ENCODE assay signal across 27 mouse cellular contexts in genomic region chr16:38245849-38246585, GRCm38 (mm10). TPM values are rescaled to one million over a fixed set of nuclear protein-coding genes. Genes with fewer than 3 reads are reported as not detected.
DNase-seq lines count a peak whose midpoint lies in the region; ATAC-seq and TF ChIP-seq lines count a peak whose summit lies in the region.
"Had no signal": no experiment of that assay in that cellular context is flagged by ENCODE, and none has a peak within 500 bp of the region (broad histone marks: within the 10 kb centered on the region; RNA-seq: fewer than 3 reads in every experiment).

No protein-coding gene starts in this region.

- no peak for TF ChIP-seq EP300 in liver, postnatal 0 days (IDR thresholded peaks at IDR 0.05; ENCODE audit: low read depth)
- no peak for TF ChIP-seq EP300 in CH12.LX (IDR thresholded peaks at IDR 0.05; ENCODE audit: low read length)

- no peak for DNase-seq in liver, postnatal 0 days
- DNase-seq in liver (no peak), CH12.LX (ENCODE audit: extremely low read depth) (no peak), NIH3T3 (ENCODE audit: low read depth) (peak; percentile 52)
- no peak for DNase-seq in cerebellum, adult 9-10 months
- no peak for DNase-seq in thymus, postnatal 14 days
- DNase-seq: adrenal gland, postnatal 14 days; B cell, adult 2 months; cerebellum, adult 11-12 months; cerebellum, adult 9-11 months; cerebellum, postnatal 36 days; gastrocnemius, postnatal 14 days; heart, postnatal 10 days; heart, postnatal 4 days had no signal

- no peak for TF ChIP-seq POLR2A in CH12.LX (IDR thresholded peaks at IDR 0.05; ENCODE audit: low read depth, low read length)
- no peak for TF ChIP-seq POLR2A in myocyte (IDR thresholded peaks at IDR 0.05; ENCODE audit: insufficient read length, low read depth)

- peaks cover 15% of the 10 kb centered on the region for H3K36me3 ChIP-seq in liver, postnatal 0 days (replicated peaks; ENCODE audit: insufficient read depth, low read length)
- H3K36me3 ChIP-seq in CH12.LX (replicated peaks in 1 of 2; ENCODE audit: control insufficient read depth in 1 of 2, insufficient read depth in 1 of 2, low read length in 1 of 2) (peaks cover 7 to 25% of the 10 kb centered on the region in 2 experiments), myocyte (ENCODE audit: control insufficient read depth, insufficient read depth) (peaks cover 9% of the 10 kb centered on the region)
- H3K36me3 ChIP-seq in midbrain, embryonic 15.5 days (replicated peaks), result peaks cover 6% of the 10 kb centered on the region; the same call in 1 of the 2 replicates

- no peak for TF ChIP-seq CTCF in liver, postnatal 0 days (IDR thresholded peaks at IDR 0.05; ENCODE audit: low read depth)
- no peak for TF ChIP-seq CTCF in CH12.LX (conservative IDR thresholded peaks at IDR 0.05 in 1 of 2, IDR thresholded peaks at IDR 0.05 in 1 of 2; ENCODE audit: low read depth in 2 of 2, low read length in 2 of 2)

- H3K9ac ChIP-seq in liver, postnatal 0 days (replicated peaks), result no peak overlapping the region
- H3K9ac ChIP-seq in CH12.LX (ENCODE audit: insufficient read depth, low read depth), result no peak overlapping the region
- no peak overlapping the region for H3K9ac ChIP-seq in midbrain, embryonic 15.5 days
- H3K9ac ChIP-seq: hindbrain, embryonic 12.5 days had no signal

- H3K27ac ChIP-seq in liver, postnatal 0 days (ENCODE audit: low read depth), result no peak overlapping the region
- no peak overlapping the region for H3K27ac ChIP-seq in CH12.LX (ENCODE audit: insufficient read depth, low read depth)
- H3K27ac ChIP-seq in midbrain, embryonic 15.5 days, result no peak overlapping the region
- H3K27ac ChIP-seq: embryonic facial prominence, embryonic 10.5 days; hindbrain, embryonic 12.5 days had no signal

- no peak overlapping the region for H3K4me3 ChIP-seq in liver, postnatal 0 days (ENCODE audit: low read depth, low read length)
- H3K4me3 ChIP-seq in CH12.LX (replicated peaks in 1 of 3; ENCODE audit: low read depth in 2 of 3, low read length in 2 of 3, poor library complexity in 1 of 3) (no peak overlapping the region), myocyte (no peak overlapping the region)
- H3K4me3 ChIP-seq in midbrain, embryonic 15.5 days, result no peak overlapping the region
- H3K4me3 ChIP-seq: embryonic facial prominence, embryonic 10.5 days; erythroblast, embryonic 14.5 days; hindbrain, embryonic 12.5 days had no signal

- peak; percentile 28 for ATAC-seq in liver, postnatal 0 days
- no peak for ATAC-seq in midbrain, embryonic 15.5 days (replicated peaks)
- ATAC-seq: forebrain, embryonic 16.5 days; hindbrain, embryonic 16.5 days; inflammation-experienced regulatory T-cells, adult 6 months had no signal

- no peak overlapping the region for H3K4me2 ChIP-seq in liver, postnatal 0 days (ENCODE audit: low read depth, low read length)
- H3K4me2 ChIP-seq in CH12.LX (ENCODE audit: insufficient read depth, low read depth, poor library complexity, severe bottlenecking) (no peak overlapping the region), myocyte (ENCODE audit: low read depth) (peak overlapping the region; percentile 8)
- H3K4me2 ChIP-seq in midbrain, embryonic 15.5 days, result no peak overlapping the region
- H3K4me2 ChIP-seq: hindbrain, embryonic 12.5 days had no signal

- no peak for TF ChIP-seq RAD21 in CH12.LX (IDR thresholded peaks at IDR 0.05; ENCODE audit: low read depth, low read length)

- in situ Hi-C loops in CH12.LX (cut with MboI; ENCODE audit: low pct_ligation_motif_present, low pct_unique_long_range_greater_than_20kb, low sequenced_read_pairs), result no loop called here

- no peaks in the 10 kb centered on the region for H3K9me3 ChIP-seq in liver, postnatal 0 days (ENCODE audit: low read length)
- no peaks in the 10 kb centered on the region for H3K9me3 ChIP-seq in CH12.LX (replicated peaks; ENCODE audit: low read length)
- no peaks in the 10 kb centered on the region for H3K9me3 ChIP-seq in midbrain, embryonic 15.5 days
- H3K9me3 ChIP-seq: embryonic facial prominence, embryonic 10.5 days; hindbrain, embryonic 12.5 days had no signal

- dilution Hi-C loops in CH12.LX (cut with MboI; ENCODE audit: extremely low pct_ligation_motif_present, extremely low pct_unique_long_range_greater_than_20kb, low sequenced_read_pairs), result no loop called here

- whole genome bisulfite sequencing in liver, postnatal 0 days (ENCODE audit: insufficient replicate concordance), result 74% methylated on average over 5 of the region's 5 CpGs
- WGBS in midbrain, embryonic 15.5 days, result 82% methylated on average over 5 of the region's 5 CpGs

- H3K27me3 ChIP-seq in liver, postnatal 0 days (ENCODE audit: insufficient read depth, low read length), result no peaks in the 10 kb centered on the region
- H3K27me3 ChIP-seq in CH12.LX (replicated peaks) (peaks cover 4% of the 10 kb centered on the region), myocyte (ENCODE audit: control insufficient read depth, insufficient read depth, insufficient read length) (no peaks in the 10 kb centered on the region)
- no peaks in the 10 kb centered on the region for H3K27me3 ChIP-seq in midbrain, embryonic 15.5 days (replicated peaks)
- H3K27me3 ChIP-seq: hindbrain, embryonic 12.5 days had no signal

- H3ac ChIP-seq in myocyte (ENCODE audit: control insufficient read depth, insufficient read length), result no peak overlapping the region

- no peaks in the 10 kb centered on the region for H3K4me1 ChIP-seq in liver, postnatal 0 days (ENCODE audit: insufficient read depth)
- H3K4me1 ChIP-seq in CH12.LX (ENCODE audit: control insufficient read depth in 1 of 2, insufficient read depth in 2 of 2), result peaks cover 0 to 2% of the 10 kb centered on the region in 2 experiments; a peak in 2 of 4 replicates
- H3K4me1 ChIP-seq in midbrain, embryonic 15.5 days, result no peaks in the 10 kb centered on the region

- no peaks in the 10 kb centered on the region for H3K79me2 ChIP-seq in CH12.LX (replicated peaks; ENCODE audit: control insufficient read depth, extremely low read depth, insufficient read depth, poor library complexity, severe bottlenecking)
- no peaks in the 10 kb centered on the region for H3K79me2 ChIP-seq in myocyte (ENCODE audit: control insufficient read depth, insufficient read depth)

TF ChIP-seq in CH12.LX, 34 proteins besides CTCF, POLR2A, EP300 and RAD21:
- TF ChIP-seq BHLHE40 (IDR thresholded peaks at IDR 0.05; ENCODE audit: low read depth, low read length) (no peak), POLR2AphosphoS2 (IDR thresholded peaks at IDR 0.05; ENCODE audit: low read depth, low read length) (peak; percentile 73)

TF ChIP-seq in myocyte, 11 proteins besides CTCF, POLR2A, EP300 and RAD21:
- TF ChIP-seq USF1 (IDR thresholded peaks at IDR 0.05; ENCODE audit: low read depth) (peak; percentile 75), MYOD1 (IDR thresholded peaks at IDR 0.05; ENCODE audit: control insufficient read depth in 1 of 3, insufficient read length in 2 of 3, low read depth in 2 of 3) (peak in 2 of 3 experiments; percentile 79 to 89), E2F4 (IDR thresholded peaks at IDR 0.05; ENCODE audit: insufficient read depth) (no peak), POLR2AphosphoS2 (IDR thresholded peaks at IDR 0.05; ENCODE audit: insufficient read length, low read depth) (peak; percentile 52)
TF ChIP-seq in myocyte: peak in this region for 3.

RNA-seq across cellular contexts. Expression of gene Nr1i2, which starts 48.6 kb away (rescaled TPM):
- polyA plus RNA-seq in liver, postnatal 0 days (2015; fragmentation: Nextera tagmentation; extraction: Ambion mirVana), result 13.8 and 14.6 TPM in 2 replicates
- total RNA-seq in CH12.LX (2012; rRNA removed) (not detected in 2 replicates), CH12.LX (2014; rRNA removed) (not detected in 2 replicates)
- polyA plus RNA-seq in CH12.LX (2012; ENCODE audit: insufficient read length, low read depth) (not detected in 2 replicates), myocyte (2012; fragmentation: generic; extraction: Trizol) (not detected)
- 0.08 TPM in 1 of 2 replicates, not detected in the other for polyA plus RNA-seq in midbrain, embryonic 15.5 days (2015; fragmentation: Nextera tagmentation; extraction: Ambion mirVana)
- total RNA-seq: adrenal gland, adult 18-20 months; gastrocnemius, postnatal 14 days; heart, adult 8-10 months; heart, postnatal 10 days; heart, postnatal 4 days had no signal
- polyA plus RNA-seq: embryonic facial prominence, embryonic 10.5 days; embryonic facial prominence, embryonic 14.5 days; erythroblast, embryonic 14.5 days; forebrain, embryonic 11.5 days; forebrain, embryonic 16.5 days; heart, embryonic 14.5 days; hindbrain, embryonic 12.5 days; hindbrain, embryonic 16.5 days; inflammation-experienced regulatory T-cells, adult 6 months had no signal

Comparison
In these comparisons a context has a peak if more than half of its experiments do, and no peak if none do; other contexts are left out.
1. RNA of gene Nr1i2, which starts 48.6 kb away (polyA plus RNA-seq): 13.8 to 14.6 TPM in liver, postnatal 0 days; 0.08 TPM in midbrain, embryonic 15.5 days, not detected in CH12.LX and not detected in myocyte (single experiment); every median in the first group is over 10 times any median in the second.